In the genomic region with DNA sequence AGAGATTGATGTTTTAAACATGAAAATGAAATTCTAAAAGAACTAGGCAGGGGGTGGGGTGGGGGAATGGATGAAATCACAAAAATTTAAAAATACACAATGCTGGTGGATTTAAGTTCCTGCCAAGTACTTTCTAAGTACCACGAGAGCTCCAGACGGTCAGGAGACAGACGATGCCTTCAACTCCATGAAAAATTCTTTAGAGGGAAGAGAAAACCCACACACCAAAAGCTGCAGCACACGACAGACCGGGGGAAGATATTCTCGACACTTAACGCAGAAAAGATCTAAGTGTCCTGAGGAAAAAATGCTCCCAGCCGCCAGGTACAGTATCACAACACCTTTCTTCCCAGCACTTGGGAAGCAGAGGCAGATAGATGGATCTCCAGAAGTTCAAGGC, we compare ENCODE assay signal across 15 mouse cellular contexts.
DNase-seq lines count a peak whose midpoint lies in the region; ATAC-seq lines count a peak whose summit lies in the region.
"Had no signal": no experiment of that assay in that cellular context is flagged by ENCODE, and none has a peak within 500 bp of the region (broad histone marks: within the 10 kb centered on the region; RNA-seq: fewer than 3 reads in every experiment).

No protein-coding gene starts in this region.

- peak; percentile 20 for DNase-seq in layer of hippocampus, adult 11-12 months (ENCODE audit: low spot score)
- no peak for DNase-seq in layer of hippocampus, postnatal 10 days (ENCODE audit: low spot score in 2 of 2)
- DNase-seq in right cerebral cortex, adult 2 months (ENCODE audit: low spot score in 2 of 2): peak; percentile 55 to 64
- no peak for DNase-seq in right cerebral cortex, postnatal 14 days
- peak; percentile 56 to 68 for DNase-seq in right cerebral cortex, postnatal 10 days (ENCODE audit: low spot score in 2 of 2)
- DNase-seq in gastrocnemius, postnatal 25 days: no peak
- DNase-seq: adrenal gland, adult 2 months; cerebellum, adult 11-12 months; cerebellum, postnatal 14 days; kidney, adult 11 months; kidney, postnatal 4 days; lung, embryonic 14.5 days; lung, postnatal 36 days had no signal

- ATAC-seq in activated CD4-positive, CD25-positive, alpha-beta regulatory T cell, adult 4 months: no peak
- ATAC-seq: midbrain, embryonic 13.5 days had no signal

Comparison
In these comparisons a context has a peak if more than half of its experiments do, and no peak if none do; other contexts are left out.
1. DNase-seq: peak in layer of hippocampus, adult 11-12 months (single experiment), right cerebral cortex, adult 2 months (2 of 2) and right cerebral cortex, postnatal 10 days (2 of 2); none in layer of hippocampus, postnatal 10 days (0 of 2), right cerebral cortex, postnatal 14 days (single experiment) and gastrocnemius, postnatal 25 days (single experiment).